Mouse (Mus musculus) splenic B cell, adult 2 months (primary cell): ENCODE measurements at regions not wholly inside any gene's neighbourhood (a gene's known extent, or its start where the extent isn't known, plus 50 kb on each side); places are given as distances from the start of the nearest gene placed in this dataset.

Experiments used
- DNase-seq: peaks from one replicate; pipeline ENCODE4 v3.0.0-alpha.2; 2011; ENCODE audit warnings: low read depth, low spot score
- H3K27me3 ChIP-seq: 2 replicates; pipeline ENCODE4 v1.6.1; 2012; ENCODE audit warnings: mild to moderate bottlenecking, low read length, moderate library complexity, mixed read lengths; ENCODE audit not compliant: control insufficient read depth, poor library complexity, insufficient read depth, severe bottlenecking
- H3K36me3 ChIP-seq: 2 replicates; pipeline ENCODE4 v1.6.1; 2012; ENCODE audit warnings: mild to moderate bottlenecking, low read length, moderate library complexity, mixed read lengths; ENCODE audit not compliant: control insufficient read depth, poor library complexity, insufficient read depth, severe bottlenecking

GRCm38 (mm10) chr10:91546140-91546539 is 365.0 kb upstream of the Tmpo start:
- Histone ChIP-seq H3K36me3 (no peaks in the 10 kb centered on the region), H3K27me3 (no peaks in the 10 kb centered on the region)
- no peak for DNase-seq

DNA sequence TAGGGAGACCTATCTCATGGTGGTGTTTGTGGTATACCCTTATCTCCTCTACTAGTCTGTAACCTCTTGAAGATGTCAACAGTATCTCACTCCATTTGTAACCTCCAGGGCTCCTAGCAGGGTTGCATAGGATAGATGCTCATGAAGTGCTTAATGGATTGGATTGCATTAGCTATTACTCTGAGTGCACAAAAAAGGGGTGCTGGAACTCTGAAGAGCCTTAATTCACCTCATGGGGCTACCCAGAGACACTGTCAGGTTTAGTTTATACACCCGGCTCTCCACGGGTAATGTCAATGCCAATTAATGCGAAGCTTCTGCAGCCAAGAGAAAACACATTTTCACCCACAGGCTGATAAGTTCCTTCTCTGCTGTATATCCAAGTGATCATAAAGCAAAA is 364.3 kb upstream of the Tmpo start:
- Histone ChIP-seq H3K27me3 (no peaks in the 10 kb centered on the region), H3K36me3 (no peaks in the 10 kb centered on the region)
- DNase-seq, result no peak

DNA sequence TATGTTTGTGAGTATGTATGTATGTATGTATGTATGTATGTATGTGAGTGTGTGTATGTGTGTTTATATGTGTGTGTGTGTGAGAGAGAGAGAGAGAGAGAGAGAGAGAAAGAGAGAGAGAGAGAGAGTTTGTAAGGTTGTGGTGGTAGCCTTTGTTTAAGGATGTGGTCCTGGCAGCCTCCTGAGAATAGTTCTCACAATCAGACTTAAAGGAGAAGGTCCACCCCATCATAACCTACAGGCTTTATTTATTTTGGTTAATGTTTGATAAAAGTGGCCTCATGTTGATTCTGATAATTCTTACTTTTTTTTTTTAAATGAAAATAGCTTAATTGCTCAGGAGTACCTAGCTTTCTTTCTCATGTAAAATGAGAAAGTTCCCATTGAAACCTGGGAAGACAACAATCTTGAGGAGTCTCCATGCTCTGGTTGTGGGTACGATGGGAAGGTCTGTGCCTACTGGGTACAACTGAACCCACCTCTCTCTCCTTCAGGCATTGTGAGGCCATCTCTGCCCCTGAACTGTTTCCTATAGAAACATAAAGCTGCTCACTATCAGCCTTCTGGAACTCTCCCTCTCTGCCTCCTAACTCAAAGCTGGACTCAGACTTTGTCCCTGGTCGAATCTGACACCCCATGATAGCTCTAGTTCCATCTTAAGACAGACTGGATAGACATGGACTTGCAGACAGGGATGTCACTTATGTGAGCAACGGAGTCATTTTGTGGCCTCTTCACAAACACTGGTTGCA is 362.2 kb upstream of the Tmpo start:
- no peaks in the 10 kb centered on the region for H3K36me3 ChIP-seq
- DNase-seq, result no peak
- no peaks in the 10 kb centered on the region for H3K27me3 ChIP-seq

DNA sequence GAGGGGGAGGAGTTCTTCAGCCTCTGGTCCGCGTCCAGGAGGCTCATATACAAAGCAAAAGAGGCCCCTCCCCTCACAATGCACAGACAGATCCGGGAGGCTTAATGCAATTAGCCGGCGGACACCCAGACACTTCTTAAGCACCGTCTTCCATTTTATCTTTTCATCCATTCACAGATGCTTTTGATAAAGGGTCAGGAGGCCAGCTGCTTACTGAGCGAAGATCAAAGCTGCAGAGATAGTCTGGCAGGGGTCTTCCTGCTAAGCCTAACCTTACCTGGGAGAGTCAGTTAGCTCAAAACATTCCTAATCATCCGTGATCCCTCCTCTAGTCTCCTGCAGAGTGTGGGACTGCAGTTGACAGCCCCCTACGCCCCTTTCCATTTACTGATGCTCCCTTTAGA is 361.1 kb upstream of the Tmpo start:
- Histone ChIP-seq H3K27me3 (no peaks in the 10 kb centered on the region), H3K36me3 (no peaks in the 10 kb centered on the region)
- DNase-seq, result no peak

DNA sequence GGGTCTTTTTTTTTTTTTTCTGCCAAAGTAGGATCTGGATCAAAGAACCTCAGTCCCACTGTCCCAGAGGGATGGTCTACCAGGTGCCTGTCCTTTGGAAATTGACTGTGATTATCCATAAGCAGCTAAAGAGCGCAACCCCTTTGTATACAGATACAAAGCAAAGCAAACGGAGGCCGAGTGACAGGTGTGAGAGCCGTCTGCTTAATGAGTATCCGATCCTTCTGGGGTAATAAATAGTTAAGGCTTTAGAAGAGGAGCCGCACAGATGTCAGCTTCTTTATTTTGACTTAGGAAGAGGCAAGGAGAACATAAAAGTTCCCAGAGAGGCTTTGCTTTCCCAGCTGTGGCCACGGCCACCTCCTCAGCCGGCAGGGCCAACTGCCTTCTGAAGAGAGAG is 356.1 kb upstream of the Tmpo start:
- no peak for DNase-seq
- H3K27me3 ChIP-seq, result no peaks in the 10 kb centered on the region

DNA sequence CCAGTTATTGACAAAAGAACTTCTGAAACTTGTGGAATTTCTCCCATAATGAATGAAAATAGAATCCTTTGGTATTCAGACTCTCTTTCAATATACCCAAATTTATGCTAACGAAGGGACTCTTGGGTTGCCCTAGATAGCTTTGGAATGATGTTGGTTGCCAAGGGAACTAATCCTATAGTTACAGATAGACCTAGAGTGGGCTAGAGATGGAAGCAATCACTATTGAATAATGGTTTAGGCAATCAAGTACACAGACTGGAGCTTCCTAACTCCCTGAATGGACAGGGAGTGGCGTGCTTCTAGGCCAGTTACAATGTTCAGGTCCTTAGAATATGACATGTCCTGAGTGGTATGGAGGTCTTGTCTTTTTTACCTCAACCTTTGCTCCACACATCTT is 354.3 kb upstream of the Tmpo start:
- Histone ChIP-seq H3K27me3 (no peaks in the 10 kb centered on the region), H3K36me3 (no peaks in the 10 kb centered on the region)
- DNase-seq, result no peak

More for the DNA sequence above, 356.1 kb upstream of the Tmpo start:
- no peaks in the 10 kb centered on the region for H3K36me3 ChIP-seq

GRCm38 (mm10) chr10:91528305-91528704 is 347.2 kb upstream of the Tmpo start:
- DNase-seq, result no peak
- Histone ChIP-seq H3K36me3 (no peaks in the 10 kb centered on the region), H3K27me3 (no peaks in the 10 kb centered on the region)

- DNase-seq, result no peak
- Histone ChIP-seq H3K36me3 (no peaks in the 10 kb centered on the region), H3K27me3 (no peaks in the 10 kb centered on the region)
These were observed 340.1 kb upstream of the Tmpo start for GRCm38 (mm10) chr10:91521168-91521567.

DNA sequence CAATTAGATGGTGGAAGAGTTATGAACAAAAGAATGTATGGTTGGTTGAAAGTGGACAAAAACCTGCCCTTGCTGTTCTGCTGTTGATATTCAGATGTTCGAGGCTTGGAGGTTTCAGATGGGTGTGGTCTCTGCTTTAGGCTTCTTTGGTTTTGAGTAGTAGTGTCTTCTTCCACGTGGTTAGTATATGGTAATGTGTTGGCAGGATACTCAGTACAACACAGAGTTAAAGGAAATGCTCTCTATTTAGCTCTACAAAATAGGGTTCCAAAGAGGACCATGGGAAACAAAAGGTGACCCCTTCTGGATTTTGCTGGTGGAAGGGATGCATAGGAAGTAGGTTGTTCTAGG is 333.9 kb upstream of the Tmpo start:
- DNase-seq, result no peak
- H3K36me3 ChIP-seq, result no peaks in the 10 kb centered on the region
- H3K27me3 ChIP-seq, result no peaks in the 10 kb centered on the region; the same call in 1 of the 2 replicates

- no peak for DNase-seq
- H3K27me3 ChIP-seq, result no peaks in the 10 kb centered on the region; the same call in 1 of the 2 replicates
- no peaks in the 10 kb centered on the region for H3K36me3 ChIP-seq
These were observed 333.3 kb upstream of the Tmpo start for GRCm38 (mm10) chr10:91514163-91515020.

GRCm38 (mm10) chr10:91507038-91507437 is 325.9 kb upstream of the Tmpo start:
- H3K27me3 ChIP-seq, result no peaks in the 10 kb centered on the region
- no peak for DNase-seq
- H3K36me3 ChIP-seq, result no peaks in the 10 kb centered on the region

- Histone ChIP-seq H3K27me3 (no peaks in the 10 kb centered on the region), H3K36me3 (no peaks in the 10 kb centered on the region)
- no peak for DNase-seq
These were observed 323.8 kb upstream of the Tmpo start for GRCm38 (mm10) chr10:91504891-91505290.

DNA sequence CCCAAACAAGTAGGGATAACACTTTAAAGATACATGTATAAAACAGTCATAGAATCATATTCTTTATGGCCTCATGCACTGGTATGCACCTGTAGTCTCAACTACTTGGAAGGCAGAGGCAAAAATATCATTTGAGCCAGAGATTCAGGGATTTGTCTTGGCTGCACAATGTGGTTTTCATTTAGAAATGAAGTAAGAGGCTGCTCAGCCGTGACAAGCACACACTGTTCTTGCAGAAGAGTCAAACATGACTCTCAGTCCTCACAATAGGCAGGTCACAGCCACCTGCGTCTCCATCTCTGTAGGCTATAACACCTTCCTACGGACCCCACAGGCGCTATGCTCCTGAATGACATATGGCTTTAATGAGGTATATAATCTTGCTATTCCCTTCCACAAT is 317.4 kb upstream of the Tmpo start:
- Histone ChIP-seq H3K27me3 (no peaks in the 10 kb centered on the region), H3K36me3 (no peaks in the 10 kb centered on the region)
- DNase-seq, result no peak

GRCm38 (mm10) chr10:91464691-91465090 is 283.6 kb upstream of the Tmpo start:
- no peaks in the 10 kb centered on the region for H3K36me3 ChIP-seq
- no peaks in the 10 kb centered on the region for H3K27me3 ChIP-seq
- DNase-seq, result no peak

GRCm38 (mm10) chr10:91447974-91448703 is 267.0 kb upstream of the Tmpo start:
- H3K27me3 ChIP-seq, result no peaks in the 10 kb centered on the region
- DNase-seq, result no peak

More at GRCm38 (mm10) chr10:91447974-91448703, 267.0 kb upstream of the Tmpo start:
- no peaks in the 10 kb centered on the region for H3K36me3 ChIP-seq
